Mouse (Mus musculus) mature B cell (primary cell): ENCODE data around the gene Slx4ip.
"Not testable (repeated sequence)": the region's sequence is repeated elsewhere in the genome, so short reads cannot be mapped to it uniquely, and the experiment has no call there.

Experiments used
- in situ Hi-C: fragments of 300-500 bp; cut with MboI; formaldehyde crosslinking; loops from 2 replicates; pipeline ENCODE4 v1.14.3; 2019

Gene Slx4ip

DNA sequence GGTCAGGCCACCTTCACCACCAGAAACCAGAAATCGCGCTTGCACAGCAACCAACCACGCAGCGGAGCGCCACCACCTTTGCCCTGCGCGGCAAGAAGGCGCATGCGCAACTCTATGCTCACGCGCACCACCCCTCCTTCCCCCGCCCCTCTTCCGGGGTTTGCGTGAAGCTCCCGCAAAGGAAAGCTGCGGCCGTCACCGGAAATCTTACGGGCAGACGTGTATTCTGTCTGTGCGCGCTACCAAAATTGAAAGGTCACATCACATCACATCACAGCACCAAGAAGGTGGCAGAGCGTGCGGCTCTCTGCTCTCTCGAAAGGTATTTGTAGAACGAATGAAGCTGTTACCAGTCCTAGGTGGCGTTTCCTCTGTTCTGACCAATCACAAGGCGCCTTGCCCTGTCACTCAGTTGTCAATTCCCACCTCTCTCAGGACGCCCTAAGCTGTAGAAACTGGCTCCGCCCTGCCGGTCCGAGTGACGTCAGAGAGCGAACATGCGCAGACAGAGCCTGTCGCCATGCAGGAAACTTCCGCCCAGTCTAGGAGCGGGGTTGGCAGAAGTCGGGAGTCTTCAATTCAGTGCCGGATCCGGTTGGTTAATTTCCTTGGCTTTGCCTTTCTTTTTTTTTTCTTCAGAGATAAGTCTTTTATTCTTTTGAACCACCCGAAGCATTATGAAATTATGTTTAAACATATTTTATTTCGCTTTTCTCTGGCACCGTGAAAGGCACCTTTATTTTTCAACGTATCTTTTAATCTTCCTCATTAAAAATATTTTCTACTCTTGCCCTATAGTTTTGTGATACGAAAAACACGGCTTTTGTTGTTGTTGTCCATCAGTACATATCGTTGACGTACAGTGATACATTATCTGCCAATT lies at the start of gene Slx4ip, which contains the start of the genes AL731706.1 and Mkks:
Slx4ip (plus strand) TSS at position 151 of the 883 bp plus-strand sequence.
AL731706.1 (minus strand) TSS at position 322 of the 883 bp plus-strand sequence.
Mkks (minus strand) TSS at position 322 of the 883 bp plus-strand sequence.
- in situ Hi-C loops = no loop called here

DNA sequence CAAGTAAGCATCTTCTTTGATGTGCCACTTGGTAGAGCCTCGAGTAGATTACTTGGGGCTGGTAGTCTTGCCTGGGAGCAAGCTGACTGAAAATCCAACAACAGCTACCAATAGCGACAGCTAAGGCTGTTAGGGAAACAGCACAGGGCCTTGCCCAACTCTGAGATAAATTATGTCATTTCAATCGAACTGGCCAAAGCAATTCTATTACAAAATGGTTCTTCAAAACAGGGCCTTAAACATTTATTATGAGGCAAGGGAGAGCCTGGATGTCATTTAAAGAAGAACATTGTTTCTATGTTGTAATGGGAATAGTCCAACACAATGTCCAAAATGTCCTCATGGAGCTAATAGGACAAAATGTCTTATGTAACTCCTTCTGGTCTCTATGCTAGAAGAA lies 40.7 kb upstream of the Slx4ip start:
- in situ Hi-C loops = no loop called here

DNA sequence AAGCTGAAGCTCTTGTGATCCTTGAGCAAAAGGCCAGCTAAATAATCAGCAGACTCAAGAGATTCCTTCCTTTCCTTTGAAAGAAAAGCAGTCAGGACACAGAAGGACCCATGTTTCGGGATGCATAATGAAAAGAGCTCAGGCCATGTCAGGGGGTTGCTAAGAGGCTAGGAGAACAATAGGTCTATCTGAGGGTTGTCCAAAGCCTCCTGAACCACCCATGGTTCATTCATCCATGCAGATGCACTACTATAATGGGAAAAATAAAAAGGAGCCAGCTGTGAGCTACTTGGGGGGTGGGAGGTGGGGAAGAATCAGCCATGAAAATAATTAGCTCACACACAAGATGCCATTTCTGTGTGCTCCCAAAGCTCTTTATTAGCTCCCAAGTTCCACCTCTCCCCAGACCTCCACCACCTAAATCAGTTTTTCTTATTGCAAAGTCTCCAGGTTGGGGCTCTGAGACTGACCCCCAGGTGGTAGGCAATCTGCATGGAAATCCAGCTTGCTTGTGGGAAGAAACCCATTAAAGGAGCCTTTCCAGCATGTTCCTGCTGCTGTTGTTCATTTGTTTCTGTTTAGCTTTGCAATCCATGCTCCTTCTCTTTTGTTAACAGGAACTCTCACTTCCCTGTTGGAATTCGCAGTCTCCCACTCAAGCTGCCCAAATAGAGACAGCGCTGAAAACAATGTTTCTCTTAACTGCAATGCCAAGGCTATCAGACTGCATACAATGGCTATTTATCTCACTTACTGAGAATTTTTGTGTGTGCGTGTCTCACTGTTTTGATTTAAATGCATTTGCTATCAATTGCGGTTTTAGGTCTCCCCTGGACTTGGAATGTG lies 36.3 kb upstream of the Slx4ip start:
- in situ Hi-C loops = no loop called here

DNA sequence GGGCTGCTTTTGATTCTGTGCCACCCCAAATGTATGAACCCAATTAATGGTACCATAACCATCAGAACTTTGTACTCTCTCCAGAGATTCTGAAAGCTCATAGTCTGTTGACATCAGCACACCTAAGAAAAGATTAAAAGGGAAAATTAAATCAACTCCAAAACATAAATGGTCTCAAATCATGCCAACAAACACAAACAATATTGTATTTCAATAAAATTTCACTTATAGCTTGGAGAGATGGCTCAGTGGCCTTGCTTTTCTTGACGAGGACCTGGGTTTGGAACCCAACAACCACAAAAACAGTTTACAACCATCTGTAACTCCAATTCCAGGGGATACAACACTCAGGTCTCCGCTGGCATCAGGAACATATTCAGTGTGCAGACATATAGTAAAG lies 5.4 kb upstream of the Slx4ip start, which contains the start of gene AL731706.2:
AL731706.2 (minus strand) TSS at position 101 of the 400 bp plus-strand sequence.
- in situ Hi-C loops = no loop called here

DNA sequence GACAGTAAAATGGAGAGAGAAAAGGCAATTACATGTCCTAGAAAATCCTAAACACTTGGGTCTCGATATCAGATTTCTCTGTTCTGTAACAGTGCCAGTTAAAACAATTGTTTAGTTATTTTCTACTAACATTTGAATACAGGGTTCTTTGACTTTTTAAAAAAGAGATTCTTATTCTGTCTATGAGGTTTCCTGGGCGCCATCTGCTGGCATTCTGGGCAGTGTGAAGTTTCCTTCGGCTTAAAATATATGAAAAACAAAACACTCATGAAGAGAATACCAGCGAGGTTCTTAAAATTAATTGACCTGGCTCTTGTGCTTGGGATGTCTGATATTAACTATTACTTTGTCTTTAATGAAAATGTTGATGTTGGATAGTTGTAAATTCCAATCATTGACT lies 4.2 kb upstream of the Slx4ip start:
- in situ Hi-C loops = no loop called here

DNA sequence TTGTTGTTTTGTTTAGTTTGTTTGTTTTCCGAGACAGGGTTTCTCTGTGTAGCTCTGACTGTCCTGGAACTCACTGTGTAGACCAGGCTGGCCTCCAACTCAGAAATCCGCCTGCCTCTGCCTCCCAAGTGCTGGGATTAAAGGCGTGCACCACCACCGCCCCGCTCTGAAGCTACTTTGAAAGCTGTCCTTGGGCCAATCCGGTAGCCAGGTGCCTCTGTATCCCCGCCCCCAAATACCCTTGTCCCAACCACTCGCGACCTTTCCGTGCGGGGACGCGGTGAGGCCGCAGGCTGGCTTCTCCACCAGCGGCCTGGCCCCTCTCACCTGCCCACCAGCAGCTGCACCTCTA lies 326 bp upstream of the Slx4ip start:
- in situ Hi-C loops = not testable (repeated sequence)

DNA sequence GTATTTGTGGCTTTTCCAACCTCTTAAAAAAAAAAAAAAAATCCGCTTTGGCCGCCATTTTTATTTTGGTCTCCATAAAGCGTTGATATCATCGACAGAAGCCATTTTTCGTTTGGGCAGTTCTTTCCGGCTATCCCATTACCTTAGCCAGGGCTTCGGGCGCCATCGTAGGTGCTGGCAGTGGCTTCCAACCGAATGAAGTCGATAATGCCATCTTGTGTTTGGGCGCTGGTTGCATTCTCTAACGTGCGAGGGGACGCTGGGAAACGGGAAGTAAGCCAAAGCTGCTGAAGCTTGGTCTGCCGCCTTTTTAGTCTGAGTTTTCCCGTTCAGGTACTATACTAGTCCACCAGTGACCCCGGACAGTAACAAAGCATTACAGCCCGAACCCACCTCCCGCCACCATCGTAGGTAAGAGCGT lies 943 bp downstream of the Slx4ip start:
- in situ Hi-C loops = no loop called here

DNA sequence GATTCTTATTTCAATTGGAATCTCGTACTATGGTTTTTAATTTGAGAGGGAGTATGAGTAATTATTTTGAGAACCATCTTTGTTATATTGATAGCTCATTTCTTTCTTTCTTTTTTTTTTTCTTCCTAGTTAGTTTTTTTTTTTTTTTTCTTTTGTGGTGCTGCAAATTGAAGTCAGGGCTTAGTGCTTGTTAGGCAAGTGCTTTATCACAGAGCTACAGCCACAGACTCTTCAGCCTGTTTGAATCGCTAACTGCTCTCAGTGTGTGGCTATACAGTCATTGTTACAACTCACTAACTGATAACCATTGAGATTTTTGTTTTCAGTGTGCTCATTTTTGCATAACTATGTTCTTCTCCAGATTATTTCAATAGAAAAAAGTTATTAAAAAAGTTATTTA lies 3.5 kb downstream of the Slx4ip start:
- in situ Hi-C loops = no loop called here

DNA sequence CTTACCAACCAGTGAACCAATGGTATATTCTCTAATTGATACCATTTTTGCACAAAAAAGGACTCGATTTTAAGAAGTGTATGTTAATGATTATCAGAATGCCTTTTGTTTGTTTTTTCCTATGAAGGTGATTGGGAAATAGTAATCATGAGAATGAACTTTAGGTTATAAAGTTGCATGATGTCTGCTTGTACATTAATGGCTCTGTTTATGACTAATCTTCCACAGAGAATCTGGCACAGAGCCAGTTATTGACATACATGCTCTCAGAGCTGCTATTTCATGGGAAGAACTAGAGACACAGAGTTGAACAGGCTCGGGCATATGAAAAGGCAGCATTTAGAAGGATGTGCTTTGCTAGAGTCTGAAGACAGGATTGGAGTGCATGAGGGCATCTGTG lies 5.1 kb downstream of the Slx4ip start:
- in situ Hi-C loops = no loop called here

DNA sequence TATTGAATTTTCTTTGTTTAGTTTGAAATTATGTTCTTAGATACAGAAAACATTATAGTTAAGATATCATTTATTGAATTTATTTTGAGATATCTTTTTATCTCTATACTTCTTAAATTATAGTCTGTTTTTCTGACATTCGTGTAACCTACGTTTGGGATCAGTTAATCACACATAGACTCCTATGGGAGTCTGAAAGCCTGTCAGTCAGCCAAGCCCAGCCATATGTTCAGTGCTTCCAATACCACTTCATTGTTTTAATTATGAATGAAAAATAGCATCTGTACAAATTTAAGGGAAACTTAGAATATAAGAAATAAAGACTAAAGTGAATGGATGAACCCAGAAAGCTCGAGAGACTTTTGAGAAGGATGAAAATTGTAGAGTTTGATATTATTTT lies 17.6 kb downstream of the Slx4ip start:
- in situ Hi-C loops = no loop called here

DNA sequence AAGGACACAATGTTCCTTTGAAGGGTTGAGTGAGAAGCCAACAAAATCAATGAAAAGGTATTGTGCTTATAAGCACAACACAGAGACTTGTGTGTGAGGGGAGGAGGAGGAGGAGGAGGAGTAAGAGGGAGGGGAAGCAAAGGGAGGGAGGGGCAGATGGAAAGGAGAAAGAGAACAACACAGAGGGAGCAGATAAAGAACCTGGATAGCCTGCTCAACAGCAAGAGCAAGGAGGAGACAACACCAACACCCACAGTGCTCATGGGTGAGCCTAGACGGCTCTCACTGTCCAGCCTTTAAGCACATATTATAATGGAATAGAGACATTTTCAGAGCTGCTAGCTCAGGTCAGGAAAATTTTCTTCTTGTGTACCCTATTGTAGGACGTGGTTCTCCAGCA lies 18.3 kb downstream of the Slx4ip start:
- in situ Hi-C loops = no loop called here

DNA sequence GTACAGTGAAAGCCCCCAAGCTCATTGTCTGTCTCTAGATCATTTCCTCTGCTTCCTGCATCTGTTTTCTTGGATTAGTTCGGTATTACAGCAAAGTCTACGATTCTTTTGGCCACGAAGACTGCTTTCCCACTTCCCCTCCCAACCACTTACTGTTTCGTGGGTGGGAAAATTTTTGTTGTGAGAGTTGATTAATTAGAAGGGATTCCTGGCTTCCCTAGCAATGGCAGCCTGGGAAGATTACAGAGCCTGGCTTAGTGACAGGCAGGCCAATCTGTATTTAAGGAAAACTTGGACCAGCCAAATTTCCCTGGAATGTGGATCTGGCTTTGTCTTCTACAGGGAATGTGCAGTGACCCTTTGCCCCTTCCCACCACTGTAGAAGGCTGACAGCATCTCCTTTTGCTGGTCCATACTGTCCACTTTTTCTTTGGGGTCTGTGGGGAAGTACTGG lies 21.0 kb downstream of the Slx4ip start:
- in situ Hi-C loops = no loop called here

DNA sequence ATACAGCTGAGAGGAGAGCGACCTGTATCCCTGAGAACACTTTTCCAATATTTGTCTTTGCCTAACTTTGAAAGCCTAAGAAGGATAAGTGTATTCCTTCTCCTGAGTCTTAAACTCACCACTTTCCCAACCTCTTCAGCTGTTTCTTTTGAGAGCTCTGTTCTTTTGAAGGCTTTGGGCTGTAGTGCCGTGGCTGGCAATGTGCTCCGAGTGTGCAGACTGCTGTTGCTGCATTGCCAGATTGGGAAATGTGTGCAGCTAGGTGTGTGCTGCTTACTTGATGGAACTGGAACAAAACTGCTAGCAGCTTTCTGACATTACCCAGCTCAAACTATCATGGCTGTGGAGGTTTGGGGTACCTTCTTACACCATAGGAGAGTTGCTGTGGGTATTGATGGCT lies 22.0 kb downstream of the Slx4ip start:
- in situ Hi-C loops = no loop called here

DNA sequence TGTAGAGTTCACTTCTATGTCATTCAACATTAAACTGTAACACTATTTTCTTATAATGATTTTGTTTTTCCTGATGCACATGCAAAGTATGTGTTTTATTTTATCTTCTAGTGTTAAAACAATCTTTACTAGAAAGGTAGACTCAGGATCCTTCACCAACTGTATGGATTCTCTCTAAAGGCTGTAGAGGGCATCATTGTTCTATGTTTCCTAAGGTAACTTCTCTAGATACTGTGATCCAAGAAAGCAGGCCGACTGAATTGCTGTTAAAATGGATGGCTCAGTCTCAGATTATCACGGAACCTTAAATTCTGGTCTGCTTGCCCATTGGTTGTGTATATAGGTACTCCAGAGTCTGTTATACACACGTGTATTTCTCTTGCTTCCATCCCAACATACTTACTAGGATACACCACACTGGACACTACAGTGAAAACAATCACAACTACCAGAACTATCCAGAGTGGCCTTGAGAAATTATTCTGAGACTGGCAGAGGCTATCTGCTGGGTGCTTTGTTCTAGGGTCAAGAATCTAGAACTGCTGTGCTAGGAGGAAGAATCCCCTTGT lies 23.4 kb downstream of the Slx4ip start:
- in situ Hi-C loops = no loop called here

DNA sequence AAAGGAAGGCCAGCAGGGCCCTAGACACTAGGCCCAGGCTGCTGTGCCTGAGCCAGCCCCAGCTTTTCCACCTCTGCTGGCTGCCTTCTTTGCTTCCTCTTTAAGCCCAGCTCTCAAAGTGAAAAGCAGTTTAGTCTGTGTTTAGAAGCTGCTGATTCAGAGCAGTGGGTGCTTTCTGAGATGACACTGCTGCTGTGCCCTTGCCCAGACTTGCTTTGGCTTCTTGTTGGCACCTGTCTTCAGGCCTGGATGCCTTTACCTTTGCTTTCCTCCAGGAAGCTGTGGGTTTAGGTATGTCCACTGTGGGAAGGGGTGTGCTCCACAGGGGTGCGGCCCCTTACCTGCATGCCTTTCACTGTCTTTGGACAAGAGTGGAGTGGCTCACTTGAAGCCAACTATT lies 28.4 kb downstream of the Slx4ip start:
- in situ Hi-C loops = no loop called here

DNA sequence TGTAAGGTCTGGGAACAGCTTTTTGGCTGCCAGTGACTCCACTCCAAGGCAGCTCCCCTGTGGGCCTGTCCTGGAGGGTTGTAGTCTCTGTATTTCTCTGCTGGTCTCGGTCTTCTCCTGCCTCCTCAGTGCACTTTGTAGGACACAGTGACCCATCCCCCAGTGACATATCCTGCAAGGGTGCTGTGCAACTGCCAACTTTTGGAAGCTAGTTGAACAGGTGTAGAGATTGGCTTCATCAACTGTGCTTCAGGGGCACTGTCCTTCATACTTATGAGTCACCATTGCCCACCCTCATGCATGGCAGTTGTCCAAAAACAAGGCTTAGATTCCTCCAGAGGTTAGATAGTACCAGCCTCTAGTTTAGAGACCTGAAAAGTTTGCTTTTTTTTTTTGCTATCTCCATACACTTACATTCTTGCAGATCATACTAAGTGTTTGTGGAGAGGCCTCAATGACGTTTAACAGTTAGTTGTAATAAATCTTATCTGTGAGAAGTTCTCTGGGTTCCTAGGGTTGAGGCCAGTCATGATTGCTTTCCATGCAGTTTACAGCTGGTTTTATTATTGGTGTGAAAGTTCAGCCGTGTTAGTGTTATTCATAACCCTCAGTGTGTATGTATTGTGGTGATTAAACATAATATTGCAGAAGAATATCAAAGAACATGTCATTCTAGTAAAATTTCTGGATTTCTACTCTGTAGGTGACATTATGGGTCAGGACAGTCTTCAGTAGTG lies 29.4 kb downstream of the Slx4ip start:
- in situ Hi-C loops = no loop called here

DNA sequence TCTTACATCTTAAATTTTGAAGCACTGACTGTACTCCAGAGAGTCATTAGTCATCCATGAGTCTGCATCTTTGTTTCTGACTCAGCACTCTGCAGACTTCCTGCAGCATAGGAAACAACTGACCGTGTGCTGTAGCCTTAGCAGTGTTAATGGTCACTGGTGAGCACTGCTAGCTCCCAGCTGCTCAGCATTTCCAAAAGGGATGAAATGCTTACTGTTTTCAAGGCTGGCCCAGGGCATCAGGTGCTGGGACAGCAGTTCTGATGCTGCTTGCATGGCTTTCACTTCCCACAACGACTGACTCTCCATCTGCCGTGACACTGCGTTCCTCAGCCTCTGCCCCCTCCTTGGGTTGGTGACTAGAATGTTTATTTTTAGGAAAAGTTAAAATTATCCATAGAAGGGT lies 30.0 kb downstream of the Slx4ip start:
- in situ Hi-C loops = no loop called here

DNA sequence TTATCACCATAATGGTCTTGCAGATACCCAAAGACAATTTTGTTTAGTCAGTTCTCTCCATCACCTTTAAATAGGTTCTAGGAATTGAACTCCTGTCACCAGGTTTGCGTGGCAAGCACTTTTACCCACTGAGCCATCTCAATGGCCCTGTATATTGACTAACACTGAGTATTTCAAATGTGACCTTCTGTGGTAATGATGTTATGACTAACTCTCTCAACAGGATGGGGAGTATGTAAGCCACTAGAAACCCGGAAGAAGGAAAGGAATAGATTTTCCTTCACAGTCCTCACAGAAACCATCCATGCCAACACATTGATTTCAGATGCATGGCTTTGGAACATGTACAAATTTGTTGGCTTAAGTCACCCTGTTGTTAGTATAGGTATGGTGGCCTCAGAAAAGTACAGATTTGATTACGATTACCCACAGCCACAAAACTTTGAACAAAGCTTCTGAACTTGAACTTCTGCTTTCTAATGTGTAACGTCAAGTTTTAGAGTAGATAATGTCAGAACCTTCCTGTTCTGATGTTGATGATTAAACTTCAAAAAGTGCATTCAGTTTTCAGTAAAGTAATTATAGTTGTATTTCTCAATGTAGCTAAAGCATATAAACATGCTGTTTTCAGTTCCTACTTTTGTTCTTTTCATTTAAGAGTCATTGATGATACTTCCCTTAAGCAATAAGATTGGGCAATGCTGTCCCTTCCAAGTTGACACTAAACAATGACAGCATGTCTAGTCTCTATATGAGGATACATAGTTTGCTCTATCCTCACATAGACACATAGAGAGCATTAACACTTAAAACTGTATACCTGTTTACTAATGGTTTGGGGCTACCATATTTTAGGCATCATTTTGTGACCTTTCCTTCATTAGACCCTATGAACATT lies 45.6 kb downstream of the Slx4ip start:
- in situ Hi-C loops = no loop called here

DNA sequence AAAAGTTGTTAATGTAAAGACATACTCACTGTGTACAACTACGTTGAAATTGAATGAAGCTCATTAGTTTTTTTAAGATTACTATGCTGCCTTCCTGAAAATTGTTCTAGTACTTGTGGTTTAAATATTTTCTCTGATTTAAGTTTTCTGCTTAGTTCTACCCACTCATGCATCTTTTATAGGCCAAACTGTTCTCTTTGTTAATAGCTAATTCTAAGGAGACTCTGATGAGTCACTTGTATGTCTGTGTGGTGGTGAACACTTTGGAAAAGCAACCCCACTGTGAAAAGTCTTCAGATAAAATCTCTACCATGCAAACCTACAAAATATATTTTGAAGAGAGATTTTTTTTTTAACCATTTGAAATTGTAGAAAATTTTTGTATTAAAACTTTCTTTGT lies 47.2 kb downstream of the Slx4ip start:
- in situ Hi-C loops = no loop called here

DNA sequence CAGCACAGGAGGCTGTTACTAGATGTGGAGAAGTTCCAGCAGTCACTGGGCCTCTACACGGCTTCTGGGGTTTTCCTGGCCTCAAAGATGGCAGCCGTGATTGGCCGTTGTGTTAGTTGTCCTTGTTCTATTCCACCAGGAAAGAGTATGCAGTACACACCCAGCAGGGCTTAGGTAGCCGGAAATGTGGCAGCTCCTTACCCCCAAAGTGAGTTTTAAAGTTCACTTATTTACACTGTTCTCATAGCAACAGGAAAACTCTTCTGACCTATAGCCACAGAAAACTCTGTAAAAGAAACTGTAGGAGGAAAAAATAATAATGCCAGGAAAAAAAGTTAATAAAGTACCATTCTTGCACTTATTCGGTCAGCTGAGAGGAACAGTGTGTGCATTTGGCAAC lies 55.3 kb downstream of the Slx4ip start:
- in situ Hi-C loops = no loop called here

DNA sequence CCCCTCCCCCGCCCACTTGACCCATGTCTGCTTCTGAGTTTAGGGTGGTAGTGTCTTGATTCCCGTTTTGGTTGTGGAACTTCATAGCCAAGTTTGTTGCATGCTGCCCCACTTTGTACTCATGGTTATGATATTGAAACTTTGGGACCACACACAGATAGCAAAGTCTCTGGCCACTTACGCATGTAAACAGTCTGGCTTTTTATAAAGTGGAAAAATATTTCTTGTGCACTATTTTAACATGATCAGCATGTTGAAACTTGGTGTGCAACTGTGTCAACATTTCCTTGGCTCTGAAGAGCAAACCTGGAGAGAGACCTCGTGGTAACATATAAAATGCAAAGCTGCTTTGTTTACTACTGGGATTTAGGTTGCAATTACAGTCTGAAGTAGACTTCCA lies 56.5 kb downstream of the Slx4ip start:
- in situ Hi-C loops = no loop called here
